Mouse (Mus musculus): ENCODE results near the gene Cyp4f18.

DNA sequence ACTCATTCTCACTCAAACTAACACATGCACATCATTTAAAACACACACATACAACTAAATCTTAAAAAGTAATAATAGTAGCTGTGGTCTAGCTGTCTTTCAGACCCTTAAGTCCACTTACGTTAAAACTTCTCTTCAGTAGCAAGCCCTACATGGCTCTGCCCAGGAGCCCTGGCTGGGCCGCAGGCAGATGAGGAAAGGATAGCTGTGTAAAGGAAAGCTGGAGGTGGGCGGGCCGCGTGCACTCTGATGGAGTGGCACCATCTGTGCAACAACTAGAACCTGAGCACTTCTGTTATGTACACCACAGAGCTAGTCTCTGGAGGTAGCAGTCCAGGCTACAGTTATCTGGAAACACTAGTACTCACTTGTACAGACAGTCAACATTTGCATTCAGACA lies 42.2 kb downstream of the Cyp4f18 start:
- TF ChIP-seq POLR2A (IDR thresholded peaks at IDR 0.05; ENCODE audit: borderline replicate concordance, low read depth, low read length): no peak
- no peak for TF ChIP-seq CTCF (IDR thresholded peaks at IDR 0.05; ENCODE audit: low read depth, low read length)

Data from bone marrow macrophage, adult 2 months (primary cell).